Mouse (Mus musculus): ENCODE results near the gene Pla2g10. TPM values are rescaled to one million over a fixed set of nuclear protein-coding genes. Genes with fewer than 3 reads are reported as not detected.

Gene Pla2g10
- total RNA-seq, 1 experiment: 38.9 TPM

- peaks cover 13% of the 10 kb centered on the region for H3K36me3 ChIP-seq (ENCODE audit: control insufficient read depth, insufficient read depth, low read length, poor library complexity, severe bottlenecking)
- H3K9ac ChIP-seq (ENCODE audit: insufficient read depth, low read depth, low read length, poor library complexity, severe bottlenecking): no peak overlapping the region
- H3K4me3 ChIP-seq (ENCODE audit: insufficient read depth in 1 of 2, low read depth in 1 of 2, low read length in 2 of 2, poor library complexity in 1 of 2, severe bottlenecking in 1 of 2): no peak overlapping the region
- H3K4me1 ChIP-seq (ENCODE audit: control insufficient read depth in 2 of 2, insufficient read depth in 2 of 2, low read length in 2 of 2, poor library complexity in 1 of 2): no peaks in the 10 kb centered on the region
- in situ Hi-C loops (cut with MboI; ENCODE audit: low sequenced_read_pairs in 2 of 2, unreplicated experiment in 2 of 2): no loop called here
- no peak for DNase-seq (ENCODE audit: low read depth, low spot score)
- no peak overlapping the region for H3K27ac ChIP-seq (ENCODE audit: insufficient read depth, low read depth, low read length, poor library complexity, severe bottlenecking)
- H3K9me3 ChIP-seq (ENCODE audit: control insufficient read depth, insufficient read depth, low read depth, low read length): no peaks in the 10 kb centered on the region
- TF ChIP-seq ZC3H11A (IDR thresholded peaks at IDR 0.05; ENCODE audit: borderline replicate concordance, low read depth, low read length) (no peak), ZNF384 (IDR thresholded peaks at IDR 0.05; ENCODE audit: low read depth, low read length) (no peak), CHD2 (IDR thresholded peaks at IDR 0.05; ENCODE audit: low read depth, low read length) (no peak), MAFK (IDR thresholded peaks at IDR 0.05; ENCODE audit: insufficient read depth, low read depth, low read length) (no peak), HCFC1 (IDR thresholded peaks at IDR 0.05; ENCODE audit: borderline replicate concordance, insufficient read depth, low read length) (no peak)
Measured at GRCm38 (mm10) chr16:13702184-13702583, 28.6 kb downstream of the Pla2g10 start.

GRCm38 (mm10) chr16:13698998-13699397 is 31.8 kb downstream of the Pla2g10 start:
- H3K9ac ChIP-seq (ENCODE audit: insufficient read depth, low read depth, low read length, poor library complexity, severe bottlenecking): no peak overlapping the region
- in situ Hi-C loops (cut with MboI; ENCODE audit: low sequenced_read_pairs in 2 of 2, unreplicated experiment in 2 of 2): no loop called here
- DNase-seq (ENCODE audit: low read depth, low spot score): peak; percentile 36
- peaks cover 15% of the 10 kb centered on the region for H3K36me3 ChIP-seq (ENCODE audit: control insufficient read depth, insufficient read depth, low read length, poor library complexity, severe bottlenecking)
- no peak overlapping the region for H3K27ac ChIP-seq (ENCODE audit: insufficient read depth, low read depth, low read length, poor library complexity, severe bottlenecking)
- H3K9me3 ChIP-seq (ENCODE audit: control insufficient read depth, insufficient read depth, low read depth, low read length): no peaks in the 10 kb centered on the region
- no peaks in the 10 kb centered on the region for H3K4me1 ChIP-seq (ENCODE audit: control insufficient read depth in 2 of 2, insufficient read depth in 2 of 2, low read length in 2 of 2, poor library complexity in 1 of 2)
- no peak overlapping the region for H3K4me3 ChIP-seq (ENCODE audit: insufficient read depth in 1 of 2, low read depth in 1 of 2, low read length in 2 of 2, poor library complexity in 1 of 2, severe bottlenecking in 1 of 2)
- 0 out of 2 replicates have a peak, but pooled peaks have one; percentile 33 for TF ChIP-seq ZC3H11A (IDR thresholded peaks at IDR 0.05; ENCODE audit: borderline replicate concordance, low read depth, low read length)
- TF ChIP-seq HCFC1 (IDR thresholded peaks at IDR 0.05; ENCODE audit: borderline replicate concordance, insufficient read depth, low read length): no peak

- peaks cover 3% of the 10 kb centered on the region; the same call in 1 of the 2 replicates for H3K36me3 ChIP-seq (ENCODE audit: control insufficient read depth, insufficient read depth, low read length, poor library complexity, severe bottlenecking)
- no peaks in the 10 kb centered on the region for H3K9me3 ChIP-seq (ENCODE audit: control insufficient read depth, insufficient read depth, low read depth, low read length)
- DNase-seq (ENCODE audit: low read depth, low spot score): no peak
- no peak overlapping the region for H3K27ac ChIP-seq (ENCODE audit: insufficient read depth, low read depth, low read length, poor library complexity, severe bottlenecking)
- TF ChIP-seq HCFC1 (IDR thresholded peaks at IDR 0.05; ENCODE audit: borderline replicate concordance, insufficient read depth, low read length) (no peak), ZC3H11A (IDR thresholded peaks at IDR 0.05; ENCODE audit: borderline replicate concordance, low read depth, low read length) (no peak), CHD2 (IDR thresholded peaks at IDR 0.05; ENCODE audit: low read depth, low read length) (no peak), ZNF384 (IDR thresholded peaks at IDR 0.05; ENCODE audit: low read depth, low read length) (no peak)
- no peak overlapping the region for H3K4me3 ChIP-seq (ENCODE audit: insufficient read depth in 1 of 2, low read depth in 1 of 2, low read length in 2 of 2, poor library complexity in 1 of 2, severe bottlenecking in 1 of 2)
- H3K4me1 ChIP-seq (ENCODE audit: control insufficient read depth in 2 of 2, insufficient read depth in 2 of 2, low read length in 2 of 2, poor library complexity in 1 of 2): no peaks in the 10 kb centered on the region
- in situ Hi-C loops (cut with MboI; ENCODE audit: low sequenced_read_pairs in 2 of 2, unreplicated experiment in 2 of 2): no loop called here
- H3K9ac ChIP-seq (ENCODE audit: insufficient read depth, low read depth, low read length, poor library complexity, severe bottlenecking): no peak overlapping the region
Measured at GRCm38 (mm10) chr16:13678601-13679319, 52.0 kb downstream of the Pla2g10 start.

DNA sequence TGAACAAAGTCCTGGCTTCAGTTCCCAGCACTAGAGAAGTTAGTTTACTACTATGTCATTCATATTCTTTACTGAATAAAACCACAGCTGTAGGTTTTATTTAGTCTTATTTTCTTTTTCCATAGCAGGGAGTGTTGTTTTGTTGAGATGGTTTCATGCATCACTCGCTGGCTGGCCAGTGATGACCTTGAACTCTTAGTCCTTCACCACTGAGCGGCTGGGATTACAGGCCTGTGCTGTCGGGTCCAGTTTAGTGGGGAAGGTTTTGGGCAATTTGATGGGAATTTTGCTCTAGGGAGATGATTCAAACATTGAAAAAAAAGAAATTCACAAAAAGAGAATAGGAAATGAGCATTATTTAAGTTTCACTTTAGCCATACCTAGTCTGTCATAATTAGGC is 56.3 kb downstream of the Pla2g10 start:
- no peak overlapping the region for H3K4me3 ChIP-seq (ENCODE audit: insufficient read depth in 1 of 2, low read depth in 1 of 2, low read length in 2 of 2, poor library complexity in 1 of 2, severe bottlenecking in 1 of 2)
- H3K4me1 ChIP-seq (ENCODE audit: control insufficient read depth in 2 of 2, insufficient read depth in 2 of 2, low read length in 2 of 2, poor library complexity in 1 of 2): peaks cover 0 to 3% of the 10 kb centered on the region in 2 experiments; a peak in 1 of 4 replicates
- no peak for TF ChIP-seq MAFK (IDR thresholded peaks at IDR 0.05; ENCODE audit: insufficient read depth, low read depth, low read length)
- no peak for TF ChIP-seq HCFC1 (IDR thresholded peaks at IDR 0.05; ENCODE audit: borderline replicate concordance, insufficient read depth, low read length)
- no peak for TF ChIP-seq ZC3H11A (IDR thresholded peaks at IDR 0.05; ENCODE audit: borderline replicate concordance, low read depth, low read length)
- TF ChIP-seq ZNF384 (IDR thresholded peaks at IDR 0.05; ENCODE audit: low read depth, low read length): no peak
- peaks cover 3% of the 10 kb centered on the region; the same call in 1 of the 2 replicates for H3K36me3 ChIP-seq (ENCODE audit: control insufficient read depth, insufficient read depth, low read length, poor library complexity, severe bottlenecking)
- no peak overlapping the region for H3K9ac ChIP-seq (ENCODE audit: insufficient read depth, low read depth, low read length, poor library complexity, severe bottlenecking)
- in situ Hi-C loops (cut with MboI; ENCODE audit: low sequenced_read_pairs in 2 of 2, unreplicated experiment in 2 of 2): no loop called here
- no peak overlapping the region for H3K27ac ChIP-seq (ENCODE audit: insufficient read depth, low read depth, low read length, poor library complexity, severe bottlenecking)
- no peak for DNase-seq (ENCODE audit: low read depth, low spot score)
- H3K9me3 ChIP-seq (ENCODE audit: control insufficient read depth, insufficient read depth, low read depth, low read length): no peaks in the 10 kb centered on the region

All from ES-E14 (cell line).